10 mouse cellular contexts compared by ENCODE assay signal in genomic region chr5:36041236-36041562, GRCm38 (mm10).
DNase-seq lines count a peak whose midpoint lies in the region; ATAC-seq and TF ChIP-seq lines count a peak whose summit lies in the region.
"Had no signal": no experiment of that assay in that cellular context is flagged by ENCODE, and none has a peak within 500 bp of the region (broad histone marks: within the 10 kb centered on the region; RNA-seq: fewer than 3 reads in every experiment).

No protein-coding gene starts in this region.

- no peaks in the 10 kb centered on the region for H3K9me3 ChIP-seq in forebrain, embryonic 10.5 days
- no peaks in the 10 kb centered on the region for H3K9me3 ChIP-seq in forebrain, embryonic 11.5 days (ENCODE audit: control insufficient read depth, low read length)
- H3K9me3 ChIP-seq in kidney, embryonic 15.5 days (replicated peaks): no peaks in the 10 kb centered on the region
- no peaks in the 10 kb centered on the region for H3K9me3 ChIP-seq in hindbrain, embryonic 16.5 days (ENCODE audit: control insufficient read depth, low read length)
- H3K9me3 ChIP-seq in midbrain, postnatal 0 days (ENCODE audit: low read length): no peaks in the 10 kb centered on the region
- H3K9me3 ChIP-seq: megakaryocyte, embryonic 14.5 days had no signal

- H3K27ac ChIP-seq in forebrain, embryonic 10.5 days: peak overlapping the region; percentile 46
- no peak overlapping the region for H3K27ac ChIP-seq in forebrain, embryonic 11.5 days (ENCODE audit: low read depth, low read length)
- 0 out of 2 replicates have a peak overlapping the region, but pooled peaks have one; percentile 7 for H3K27ac ChIP-seq in kidney, embryonic 15.5 days
- H3K27ac ChIP-seq in hindbrain, embryonic 16.5 days (ENCODE audit: low read depth, low read length): peak overlapping the region; percentile 61
- 0 out of 2 replicates have a peak overlapping the region, but pooled peaks have one; percentile 18 for H3K27ac ChIP-seq in midbrain, postnatal 0 days (ENCODE audit: low read depth, low read length)
- H3K27ac ChIP-seq in thymus, adult 2 months (ENCODE audit: control insufficient read depth, insufficient read depth, low read length): no peak overlapping the region

- H3K9ac ChIP-seq in forebrain, embryonic 11.5 days (ENCODE audit: low read length): no peak overlapping the region
- H3K9ac ChIP-seq in kidney, embryonic 15.5 days: no peak overlapping the region
- H3K9ac ChIP-seq in hindbrain, embryonic 16.5 days (ENCODE audit: low read depth, low read length): no peak overlapping the region
- H3K9ac ChIP-seq in midbrain, postnatal 0 days (replicated peaks; ENCODE audit: low read length, poor library complexity, severe bottlenecking): no peak overlapping the region

- no peak overlapping the region for H3K4me3 ChIP-seq in forebrain, embryonic 10.5 days
- no peak overlapping the region for H3K4me3 ChIP-seq in forebrain, embryonic 11.5 days (ENCODE audit: low read depth, low read length)
- no peak overlapping the region for H3K4me3 ChIP-seq in kidney, embryonic 15.5 days (replicated peaks)
- no peak overlapping the region for H3K4me3 ChIP-seq in hindbrain, embryonic 16.5 days (ENCODE audit: low read length)
- no peak overlapping the region for H3K4me3 ChIP-seq in midbrain, postnatal 0 days (ENCODE audit: low read depth, low read length)
- no peak overlapping the region for H3K4me3 ChIP-seq in thymus, adult 2 months (ENCODE audit: control insufficient read depth, insufficient read depth, low read length)

- no peak overlapping the region for H3K4me2 ChIP-seq in forebrain, embryonic 11.5 days (ENCODE audit: low read depth, low read length, severe bottlenecking)
- H3K4me2 ChIP-seq in kidney, embryonic 15.5 days: no peak overlapping the region
- H3K4me2 ChIP-seq in hindbrain, embryonic 16.5 days (ENCODE audit: low read length): no peak overlapping the region
- no peak overlapping the region for H3K4me2 ChIP-seq in midbrain, postnatal 0 days (ENCODE audit: low read depth, low read length, poor library complexity, severe bottlenecking)
- H3K4me2 ChIP-seq: liver, embryonic 11.5 days had no signal

- H3K36me3 ChIP-seq in forebrain, embryonic 10.5 days (replicated peaks): no peaks in the 10 kb centered on the region
- no peaks in the 10 kb centered on the region for H3K36me3 ChIP-seq in forebrain, embryonic 11.5 days (ENCODE audit: control insufficient read depth, insufficient read depth, low read length)
- H3K36me3 ChIP-seq in kidney, embryonic 15.5 days: no peaks in the 10 kb centered on the region
- H3K36me3 ChIP-seq in hindbrain, embryonic 16.5 days (ENCODE audit: control insufficient read depth, insufficient read depth, low read length): peaks cover 6% of the 10 kb centered on the region; the same call in 1 of the 2 replicates
- peaks cover 17% of the 10 kb centered on the region; the same call in 1 of the 2 replicates for H3K36me3 ChIP-seq in midbrain, postnatal 0 days (ENCODE audit: insufficient read depth, low read length)
- no peaks in the 10 kb centered on the region for H3K36me3 ChIP-seq in thymus, adult 2 months (ENCODE audit: control insufficient read depth, insufficient read depth, low read length)

- no peak for TF ChIP-seq CTCF in midbrain, postnatal 0 days (IDR thresholded peaks at IDR 0.05)
- TF ChIP-seq CTCF in thymus, adult 2 months (IDR thresholded peaks at IDR 0.05; ENCODE audit: borderline replicate concordance, control insufficient read depth, extremely low read depth, insufficient read depth, low read length, poor library complexity): no peak

- ATAC-seq in forebrain, embryonic 11.5 days (replicated peaks; ENCODE audit: low FRiP score): no peak
- ATAC-seq in kidney, embryonic 15.5 days (replicated peaks; ENCODE audit: low FRiP score): no peak
- ATAC-seq in hindbrain, embryonic 16.5 days: no peak
- ATAC-seq in midbrain, postnatal 0 days (ENCODE audit: low FRiP score): no peak

- peaks cover 16% of the 10 kb centered on the region for H3K4me1 ChIP-seq in forebrain, embryonic 10.5 days
- H3K4me1 ChIP-seq in forebrain, embryonic 11.5 days (replicated peaks; ENCODE audit: control insufficient read depth, insufficient read depth, low read length): 0 out of 2 replicates have a peak, but pooled peaks cover 4% of the 10 kb centered on the region
- peaks cover 14% of the 10 kb centered on the region for H3K4me1 ChIP-seq in kidney, embryonic 15.5 days
- H3K4me1 ChIP-seq in hindbrain, embryonic 16.5 days (ENCODE audit: control insufficient read depth, insufficient read depth, low read depth, low read length): peaks cover 17% of the 10 kb centered on the region
- H3K4me1 ChIP-seq in midbrain, postnatal 0 days (ENCODE audit: insufficient read depth, low read length): peaks cover 4% of the 10 kb centered on the region; the same call in 1 of the 2 replicates
- no peaks in the 10 kb centered on the region for H3K4me1 ChIP-seq in thymus, adult 2 months (replicated peaks; ENCODE audit: control insufficient read depth, insufficient read depth, low read length)

- no peak for TF ChIP-seq POLR2A in thymus, adult 2 months (IDR thresholded peaks at IDR 0.05; ENCODE audit: control insufficient read depth, extremely low read depth, insufficient read depth, low read length, poor library complexity)

- no peak for DNase-seq in forebrain, embryonic 10.5 days (ENCODE audit: extremely low spot score, low spot score)
- no peak for DNase-seq in forebrain, embryonic 11.5 days (ENCODE audit: low spot score)
- DNase-seq in kidney, adult 9 months: no peak
- no peak for DNase-seq in midbrain, postnatal 0 days (ENCODE audit: low spot score)
- no peak for DNase-seq in thymus, adult 2 months
- DNase-seq in adrenal gland, postnatal 25 days: no peak

- no peaks in the 10 kb centered on the region for H3K27me3 ChIP-seq in forebrain, embryonic 10.5 days (ENCODE audit: poor library complexity, severe bottlenecking)
- no peaks in the 10 kb centered on the region for H3K27me3 ChIP-seq in forebrain, embryonic 11.5 days (ENCODE audit: control insufficient read depth, insufficient read depth, low read length)
- H3K27me3 ChIP-seq in kidney, embryonic 15.5 days: no peaks in the 10 kb centered on the region
- H3K27me3 ChIP-seq in hindbrain, embryonic 16.5 days (replicated peaks; ENCODE audit: control insufficient read depth, insufficient read depth, low read length): no peaks in the 10 kb centered on the region; the same call in 1 of the 2 replicates
- no peaks in the 10 kb centered on the region for H3K27me3 ChIP-seq in midbrain, postnatal 0 days (ENCODE audit: insufficient read depth, low read length)
- no peaks in the 10 kb centered on the region for H3K27me3 ChIP-seq in thymus, adult 2 months (ENCODE audit: control insufficient read depth, insufficient read depth, low read length)

Comparison
In these comparisons a context has a peak if more than half of its experiments do, and no peak if none do; other contexts are left out.
1. H3K27ac ChIP-seq: peak in forebrain, embryonic 10.5 days (single experiment), kidney, embryonic 15.5 days (single experiment), hindbrain, embryonic 16.5 days (single experiment) and midbrain, postnatal 0 days (single experiment); none in forebrain, embryonic 11.5 days (single experiment) and thymus, adult 2 months (single experiment).